Mouse (Mus musculus): ENCODE results near the gene Cfd.
"Not testable (repeated sequence)": the region's sequence is repeated elsewhere in the genome, so short reads cannot be mapped to it uniquely, and the experiment has no call there.

The Cfd gene

DNA sequence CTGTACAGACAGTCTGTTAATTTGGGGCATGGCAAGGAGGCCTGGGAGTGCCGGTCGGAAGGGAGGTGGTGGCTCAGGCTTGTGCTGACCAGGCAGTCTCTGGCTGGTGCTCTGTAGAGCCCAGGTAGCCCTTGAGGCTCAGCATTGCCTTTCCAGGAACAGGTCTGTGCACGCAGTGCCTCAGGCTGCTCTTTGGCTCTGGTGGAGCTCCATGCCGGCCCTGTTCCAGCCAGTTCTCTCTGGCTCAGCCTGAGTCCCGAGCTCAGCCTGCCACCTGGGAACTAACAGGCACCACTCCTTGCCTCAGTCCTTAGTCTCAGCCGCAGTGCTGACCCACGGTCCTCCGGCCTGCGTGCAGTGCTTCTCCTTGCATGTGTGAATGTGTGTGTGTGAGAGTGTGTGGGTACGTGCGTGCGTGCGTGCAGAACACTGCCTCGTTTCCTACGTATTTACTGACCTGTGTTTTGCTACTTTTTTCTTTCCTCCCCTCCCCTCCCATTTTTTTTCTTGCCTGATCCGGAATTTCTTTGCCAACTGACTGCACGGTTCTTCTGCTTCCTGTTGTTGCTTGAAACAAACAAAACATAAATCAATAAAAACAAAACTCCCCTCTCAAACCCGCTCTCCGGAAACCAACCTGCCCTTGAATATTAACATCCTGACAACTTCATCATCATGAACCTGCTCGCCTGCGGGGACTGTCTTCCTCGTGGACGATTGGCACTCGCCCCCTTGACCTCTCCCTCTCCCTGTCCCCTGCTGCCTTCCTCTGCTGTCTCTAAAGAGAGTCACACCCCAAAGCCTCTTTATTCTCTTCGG is 29.2 kb upstream of the Cfd start:
- no peak for DNase-seq (ENCODE audit: low spot score in 2 of 2)

DNA sequence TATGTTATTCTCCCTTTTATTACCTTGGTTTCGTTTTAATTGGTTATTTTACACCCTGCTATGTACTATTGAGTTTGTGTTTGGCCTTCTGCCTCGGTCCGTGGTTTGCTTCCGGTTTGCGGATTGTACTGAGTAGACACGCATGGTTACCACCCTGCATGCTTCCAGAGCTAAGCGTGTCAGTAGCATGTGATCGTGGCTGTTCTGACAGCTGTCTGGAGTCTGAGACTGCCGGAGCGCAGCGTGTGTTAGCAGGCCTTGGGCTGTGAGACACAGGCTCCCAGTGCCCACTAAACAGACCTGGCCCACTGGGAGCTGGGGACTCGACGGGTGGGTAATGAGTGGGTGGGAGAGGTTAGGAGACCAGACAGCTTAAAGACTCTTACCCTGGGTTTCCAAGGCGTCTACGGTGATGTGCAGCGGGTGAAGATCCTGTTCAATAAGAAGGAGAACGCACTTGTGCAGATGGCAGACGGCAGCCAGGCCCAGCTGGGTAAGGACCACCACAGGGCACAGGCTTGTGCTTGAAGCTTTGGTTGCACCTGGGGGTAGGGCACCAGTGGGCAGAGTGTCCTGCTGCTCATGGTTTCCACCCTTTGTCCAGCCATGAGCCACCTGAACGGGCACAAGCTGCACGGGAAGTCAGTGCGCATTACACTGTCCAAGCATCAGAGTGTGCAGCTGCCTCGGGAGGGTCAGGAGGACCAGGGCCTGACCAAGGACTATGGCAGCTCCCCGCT is 28.4 kb upstream of the Cfd start:
- no peak for DNase-seq (ENCODE audit: low spot score in 2 of 2)

- DNase-seq (ENCODE audit: low spot score in 2 of 2): no peak
Measured at GRCm38 (mm10) chr10:79862925-79863324, 27.7 kb upstream of the Cfd start.

DNA sequence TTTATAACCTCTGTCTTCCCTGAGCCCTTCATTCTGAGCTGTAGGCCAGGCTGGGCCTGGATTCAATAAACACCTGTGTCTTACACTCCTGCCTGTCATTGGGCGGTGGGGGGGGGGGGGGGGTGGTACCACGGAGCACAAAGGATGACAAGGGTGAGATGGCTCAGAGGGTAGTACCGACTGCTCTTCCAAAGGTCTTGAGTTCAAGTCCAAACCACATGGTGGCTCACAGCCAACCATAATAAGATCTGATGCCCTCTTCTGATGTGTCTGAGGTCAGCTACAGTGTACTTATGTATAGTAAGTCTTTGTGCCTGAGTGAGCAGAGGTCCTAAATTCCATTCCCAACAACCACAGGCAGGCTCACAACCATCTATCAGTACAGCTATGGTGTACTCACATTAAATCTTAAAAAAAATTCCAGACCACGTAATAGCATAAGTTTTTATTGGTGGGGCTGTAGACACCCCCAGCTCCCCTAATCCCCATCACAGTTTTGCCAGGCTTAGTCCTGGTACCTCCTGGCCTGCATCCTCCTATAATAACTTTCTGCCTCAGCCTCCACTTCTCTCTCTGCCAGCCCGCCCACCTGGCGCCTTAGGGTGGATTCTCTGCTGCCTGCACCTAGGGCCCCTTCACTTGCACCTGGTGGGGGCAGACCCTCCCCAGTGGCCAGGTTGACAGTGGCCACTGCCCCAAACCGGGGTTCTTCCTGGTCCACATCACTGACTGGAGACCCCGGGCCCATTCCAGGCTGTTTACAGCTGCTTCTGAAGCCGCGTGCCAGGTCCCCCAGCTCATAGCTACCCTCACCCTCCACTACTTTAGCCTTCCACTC is 26.1 kb upstream of the Cfd start:
- DNase-seq (ENCODE audit: low spot score in 2 of 2): no peak

GRCm38 (mm10) chr10:79865189-79865601 is 25.5 kb upstream of the Cfd start:
- DNase-seq (ENCODE audit: low spot score in 2 of 2): no peak

- DNase-seq (ENCODE audit: low spot score in 2 of 2): no peak
Measured at GRCm38 (mm10) chr10:79865801-79866295, 24.8 kb upstream of the Cfd start.

DNA sequence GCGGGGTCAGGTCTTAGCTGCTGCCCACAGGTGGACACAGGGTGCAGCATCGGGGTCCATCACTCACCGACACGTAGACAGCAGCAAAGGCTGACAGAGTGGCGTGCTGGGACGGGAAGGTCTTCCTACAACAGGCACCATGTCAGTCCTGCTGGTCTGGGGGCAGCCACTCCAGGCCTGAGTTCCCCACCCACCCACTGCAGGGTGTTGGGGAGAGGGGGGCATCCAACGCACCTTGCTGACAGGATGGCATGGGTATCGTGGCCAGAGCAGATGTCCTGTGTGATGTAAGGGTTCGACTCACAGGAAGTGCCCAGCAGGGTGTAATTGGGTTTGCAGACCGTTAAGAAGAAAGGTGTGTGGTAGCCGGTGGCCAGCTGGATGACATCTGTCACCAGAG is 24.1 kb upstream of the Cfd start:
- DNase-seq (ENCODE audit: low spot score in 2 of 2): no peak

DNA sequence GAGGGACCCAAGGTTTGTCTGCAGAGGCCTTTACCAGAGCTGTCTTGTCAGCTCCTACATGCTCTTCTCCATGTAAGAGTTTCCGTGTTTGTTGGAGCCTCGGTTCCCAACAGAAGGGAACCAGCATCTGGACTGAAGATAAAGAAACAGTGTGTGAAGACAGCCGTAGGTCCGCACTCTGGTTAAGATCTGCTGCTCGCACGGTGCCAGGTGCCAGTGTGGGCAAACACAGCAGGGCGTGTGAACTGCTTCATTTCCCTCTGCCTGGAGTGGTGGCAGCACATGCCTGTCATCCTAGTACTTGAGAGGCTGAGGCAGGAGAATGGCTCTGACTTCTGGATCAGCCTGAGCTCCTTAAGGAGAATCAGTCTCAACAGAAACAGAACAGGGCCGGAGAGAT is 18.8 kb upstream of the Cfd start:
- DNase-seq (ENCODE audit: low spot score in 2 of 2): no peak

DNA sequence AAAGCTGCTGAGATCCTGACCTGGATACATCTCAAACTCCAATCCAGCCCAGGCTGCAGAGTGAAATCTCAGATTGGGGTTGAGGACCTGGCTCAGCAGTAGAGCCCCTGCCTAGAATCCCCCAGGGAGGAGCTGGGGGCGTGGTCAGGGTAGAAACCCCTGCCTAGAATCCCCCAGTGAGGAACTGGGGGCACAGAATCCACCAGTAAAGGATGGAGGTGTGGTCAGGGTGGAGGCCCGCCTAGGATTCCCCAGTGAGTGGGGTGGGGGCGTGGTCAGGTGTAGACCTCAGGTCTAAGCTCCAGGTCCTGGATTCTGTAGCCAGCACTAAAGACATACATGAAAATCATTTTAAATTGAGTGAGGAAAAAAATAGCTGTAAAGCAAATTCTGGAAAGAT is 17.8 kb upstream of the Cfd start:
- no peak for DNase-seq (ENCODE audit: low spot score in 2 of 2)

GRCm38 (mm10) chr10:79873313-79873712 is 17.3 kb upstream of the Cfd start:
- no peak for DNase-seq (ENCODE audit: low spot score in 2 of 2)

DNA sequence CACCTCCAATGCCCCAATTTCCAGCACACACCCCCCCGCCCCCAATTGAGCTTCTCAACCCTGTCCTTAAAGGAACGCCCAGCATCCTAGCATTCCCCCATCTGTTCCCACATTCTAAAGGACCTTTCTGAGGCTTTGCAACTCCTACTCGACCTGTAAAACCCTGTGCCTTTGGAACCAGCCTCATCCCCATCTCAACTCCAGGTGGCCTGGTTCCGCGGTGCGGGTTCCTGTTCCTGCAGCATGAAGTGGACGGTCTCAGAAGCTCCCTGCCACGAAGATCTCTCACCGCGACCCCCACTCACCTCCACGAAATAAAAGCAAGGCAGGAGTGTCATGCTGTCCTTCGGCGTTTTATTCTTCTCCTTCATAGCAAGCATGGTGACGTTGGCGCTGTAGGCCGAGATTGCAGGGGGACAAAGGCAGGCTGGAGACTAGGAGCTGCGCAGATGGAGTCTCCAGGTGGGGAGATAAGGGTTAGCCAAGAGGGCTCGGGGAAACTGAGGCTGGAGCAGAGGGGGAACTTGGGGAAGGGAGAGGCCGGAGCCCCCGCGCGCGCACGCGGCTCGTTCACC is 16.9 kb upstream of the Cfd start:
- DNase-seq (ENCODE audit: low spot score in 2 of 2): no peak

GRCm38 (mm10) chr10:79874290-79874862 is 16.3 kb upstream of the Cfd start, which contains the start of the genes Prtn3 and Plppr3:
Gene Prtn3, plus strand, starts transcription at chr10:79874476.
Gene Plppr3, minus strand, starts transcription at chr10:79874634.
- DNase-seq (ENCODE audit: low spot score in 2 of 2): no peak

DNA sequence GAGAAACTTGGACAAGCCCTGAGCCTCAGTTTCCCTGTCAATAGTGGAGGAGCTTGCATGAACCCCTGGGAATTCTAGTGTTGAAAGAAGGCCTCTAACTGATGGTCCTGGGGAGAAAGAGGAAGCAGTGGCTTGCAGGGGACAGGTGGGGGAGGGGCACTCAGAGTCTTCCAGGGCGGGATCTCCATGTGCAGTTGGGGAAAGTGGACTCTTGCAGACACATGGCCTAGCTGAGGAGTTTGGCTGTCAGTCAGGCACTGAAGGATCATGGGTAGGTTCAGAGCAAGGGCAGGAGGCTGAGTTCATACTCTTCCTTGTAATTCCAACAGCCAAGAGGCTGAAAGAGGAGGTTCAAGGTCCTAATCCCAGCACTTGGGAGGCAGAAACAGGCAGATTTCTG is 13.5 kb upstream of the Cfd start:
- no peak for DNase-seq (ENCODE audit: low spot score in 2 of 2)

DNA sequence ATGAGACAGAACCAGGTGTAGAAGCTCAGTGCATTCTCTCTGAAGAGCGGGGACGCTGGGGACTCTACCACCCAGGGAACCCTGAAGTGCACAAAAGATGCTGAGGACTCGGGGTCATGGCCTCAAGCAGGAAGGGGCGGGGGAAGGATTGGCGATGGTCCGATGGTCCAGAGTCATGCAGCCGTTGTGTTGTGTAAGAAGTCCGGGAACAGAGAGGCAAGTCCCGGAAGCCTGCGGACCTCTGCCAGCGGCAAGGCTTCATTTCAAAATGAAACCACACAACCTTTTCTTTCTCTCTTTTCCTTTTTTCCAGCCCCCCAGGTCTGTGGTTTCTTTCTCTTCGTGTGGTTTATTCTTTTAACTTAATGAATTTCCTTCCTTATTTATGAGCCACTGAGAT is 12.9 kb upstream of the Cfd start:
- DNase-seq (ENCODE audit: low spot score in 2 of 2): no peak

- no peak for DNase-seq (ENCODE audit: low spot score in 2 of 2)
Measured at GRCm38 (mm10) chr10:79879527-79879926, 11.1 kb upstream of the Cfd start.

DNA sequence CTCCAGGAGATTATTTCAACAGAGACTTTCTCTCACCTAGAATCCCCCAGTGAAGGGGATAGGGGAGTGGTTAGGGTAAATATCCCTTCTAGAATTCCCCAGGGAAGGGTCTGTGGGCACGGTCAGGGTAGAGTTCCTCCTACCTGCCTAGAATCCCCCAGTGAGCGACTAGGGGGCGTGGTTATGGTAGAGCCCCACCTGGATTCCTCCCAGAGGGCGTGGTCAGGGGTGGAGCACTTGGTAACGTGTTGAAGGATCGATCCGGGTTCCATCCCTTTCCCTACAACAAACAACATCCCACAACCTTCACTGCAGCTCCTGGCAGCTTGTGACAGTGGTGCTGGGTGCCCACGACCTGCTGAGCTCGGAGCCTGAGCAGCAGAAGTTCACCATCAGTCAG is 9.9 kb upstream of the Cfd start:
- DNase-seq (ENCODE audit: low spot score in 2 of 2): no peak

DNA sequence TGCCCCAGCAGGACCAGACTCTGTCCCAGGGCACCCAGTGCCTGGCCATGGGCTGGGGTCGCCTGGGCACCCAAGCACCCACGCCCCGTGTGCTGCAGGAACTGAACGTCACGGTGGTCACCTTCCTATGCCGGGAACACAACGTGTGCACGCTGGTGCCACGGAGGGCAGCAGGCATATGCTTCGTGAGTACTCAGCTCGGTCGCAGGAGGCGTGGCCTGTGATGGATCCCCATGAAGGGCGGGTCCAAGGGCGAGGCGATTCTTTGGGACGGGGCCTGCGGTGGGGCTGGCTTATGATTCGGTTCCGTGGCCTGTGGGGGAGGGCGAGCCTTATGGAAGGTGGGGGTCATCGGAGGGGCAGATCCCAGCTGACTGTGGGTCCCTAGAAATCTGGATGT is 8.7 kb upstream of the Cfd start:
- no peak for DNase-seq (ENCODE audit: low spot score in 2 of 2)

GRCm38 (mm10) chr10:79883297-79884084 is 7.2 kb upstream of the Cfd start:
- peak in 1 of 2 experiments; percentile 86 for DNase-seq (ENCODE audit: low spot score in 2 of 2)

DNA sequence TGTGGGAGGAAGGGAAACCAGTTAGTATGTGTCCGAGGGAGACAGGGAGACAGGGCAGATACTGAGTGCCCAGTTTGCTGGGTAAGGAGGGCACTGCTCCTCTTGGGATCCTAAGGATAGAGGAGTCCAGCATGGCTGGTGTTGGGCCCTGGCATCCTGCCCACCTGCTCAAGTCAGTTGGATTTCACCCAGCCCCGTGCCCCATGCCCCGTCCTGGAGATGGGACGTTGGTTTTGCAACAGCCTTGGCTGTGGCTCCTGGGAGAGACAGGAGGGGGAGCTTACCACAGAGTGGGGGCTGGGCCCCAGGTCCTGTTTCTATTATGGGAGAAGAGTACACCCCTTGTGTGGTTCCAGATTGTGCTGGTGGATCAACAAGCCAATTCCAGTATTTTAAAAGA is 6.2 kb upstream of the Cfd start:
- no peak for DNase-seq (ENCODE audit: low spot score in 2 of 2)

DNA sequence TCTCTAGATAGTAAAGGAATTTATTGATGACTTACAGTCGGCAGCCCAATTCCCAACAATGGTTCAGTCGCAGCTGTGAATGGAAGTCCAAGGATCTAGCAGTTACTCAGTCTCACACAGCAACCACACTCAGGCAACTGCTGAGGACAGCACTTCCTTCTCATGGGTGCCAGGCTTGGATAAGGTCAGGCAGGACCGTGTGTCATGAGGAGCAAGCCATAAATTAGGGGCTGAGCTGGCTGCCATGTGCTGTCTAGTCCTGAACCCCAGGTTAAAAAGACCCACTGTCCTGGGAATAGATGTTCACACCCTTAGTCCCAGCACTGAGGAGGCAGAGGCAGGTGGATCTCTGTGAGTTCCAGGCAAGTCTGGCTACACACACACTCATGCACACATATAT is 5.7 kb upstream of the Cfd start:
- DNase-seq (ENCODE audit: low spot score in 2 of 2): not testable (repeated sequence)

- no peak for DNase-seq (ENCODE audit: low spot score in 2 of 2)
Measured at GRCm38 (mm10) chr10:79886054-79886453, 4.6 kb upstream of the Cfd start, which contains the start of gene Elane. Gene Elane, plus strand, starts transcription at chr10:79886247.

Measured in left cerebral cortex, adult 9 months (tissue).